Mouse (Mus musculus) cerebral cortex, adult 2 months (tissue): ENCODE data around the gene Anks1b.

Source experiments
- WGBS: fragments of 180-500 bp; shearing (Covaris S2); methylation state at CpG from one replicate; pipeline ENCODE4 v1.1.7; 2018; 5-methylcytosine and 5-hydroxymethylcytosine counted together

The Anks1b gene

DNA sequence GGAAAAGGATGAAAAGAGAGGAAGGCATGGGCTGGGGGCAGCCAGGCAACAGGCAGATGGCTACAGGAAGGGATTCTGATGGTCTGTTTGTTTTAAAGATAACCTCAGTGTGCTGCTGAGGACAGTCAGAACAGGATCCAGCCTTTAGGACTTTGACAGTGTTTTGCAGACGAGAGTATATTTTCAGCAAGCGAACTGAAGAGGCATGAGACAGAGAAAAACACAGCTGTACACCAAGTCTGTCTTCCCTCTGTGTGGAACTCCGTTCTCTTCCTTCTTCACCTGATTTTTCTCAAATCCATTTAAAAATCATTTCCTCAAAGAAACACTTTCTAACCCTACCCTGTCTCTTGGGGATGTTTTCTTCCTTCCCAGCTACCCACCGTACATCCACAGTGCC is 710.7 kb downstream of the Anks1b start:
- WGBS: 32% methylated on average over 4 of the region's 4 CpGs

DNA sequence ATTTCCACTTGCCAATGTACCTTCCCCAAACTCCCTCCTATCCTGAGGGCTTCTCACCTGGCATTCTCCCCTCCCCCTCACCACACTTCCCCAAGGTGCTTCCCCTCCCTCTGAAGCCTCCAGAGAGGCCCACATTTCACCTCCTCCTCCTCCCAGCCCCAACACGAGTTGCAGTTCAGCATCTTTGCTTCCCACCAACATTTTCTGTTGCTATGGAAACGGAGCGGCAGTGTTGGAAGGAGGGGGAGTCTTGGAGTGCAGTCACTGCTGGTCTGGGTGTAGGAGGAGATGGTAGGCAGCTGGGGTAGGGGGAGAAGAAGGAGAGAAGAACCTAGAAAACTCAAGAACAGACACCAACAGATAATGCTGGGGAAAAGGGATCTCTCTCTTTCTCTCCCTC is 722.8 kb downstream of the Anks1b start:
- WGBS: 10% methylated on average over 3 of the region's 3 CpGs

DNA sequence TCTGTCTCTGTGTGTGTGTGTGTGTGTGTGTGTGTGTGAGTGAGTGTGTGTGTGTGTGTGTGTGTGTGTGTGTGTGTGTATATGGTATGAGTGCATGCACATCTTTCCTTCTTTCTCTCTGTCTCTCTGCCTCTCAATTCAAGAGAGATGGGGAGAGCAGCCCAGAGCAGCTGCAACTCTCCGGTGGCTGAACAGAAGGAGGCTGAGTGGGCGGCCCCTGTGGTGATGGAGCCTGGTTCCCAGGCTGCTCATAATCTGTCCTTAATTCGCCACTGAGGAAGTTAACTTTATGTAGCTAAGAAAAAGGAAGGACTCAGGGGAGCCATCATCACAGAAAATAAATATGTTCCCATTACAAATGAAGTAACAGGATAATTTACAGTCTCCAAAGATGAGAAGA is 723.3 kb downstream of the Anks1b start:
- WGBS: 19% methylated on average over 3 of the region's 3 CpGs

DNA sequence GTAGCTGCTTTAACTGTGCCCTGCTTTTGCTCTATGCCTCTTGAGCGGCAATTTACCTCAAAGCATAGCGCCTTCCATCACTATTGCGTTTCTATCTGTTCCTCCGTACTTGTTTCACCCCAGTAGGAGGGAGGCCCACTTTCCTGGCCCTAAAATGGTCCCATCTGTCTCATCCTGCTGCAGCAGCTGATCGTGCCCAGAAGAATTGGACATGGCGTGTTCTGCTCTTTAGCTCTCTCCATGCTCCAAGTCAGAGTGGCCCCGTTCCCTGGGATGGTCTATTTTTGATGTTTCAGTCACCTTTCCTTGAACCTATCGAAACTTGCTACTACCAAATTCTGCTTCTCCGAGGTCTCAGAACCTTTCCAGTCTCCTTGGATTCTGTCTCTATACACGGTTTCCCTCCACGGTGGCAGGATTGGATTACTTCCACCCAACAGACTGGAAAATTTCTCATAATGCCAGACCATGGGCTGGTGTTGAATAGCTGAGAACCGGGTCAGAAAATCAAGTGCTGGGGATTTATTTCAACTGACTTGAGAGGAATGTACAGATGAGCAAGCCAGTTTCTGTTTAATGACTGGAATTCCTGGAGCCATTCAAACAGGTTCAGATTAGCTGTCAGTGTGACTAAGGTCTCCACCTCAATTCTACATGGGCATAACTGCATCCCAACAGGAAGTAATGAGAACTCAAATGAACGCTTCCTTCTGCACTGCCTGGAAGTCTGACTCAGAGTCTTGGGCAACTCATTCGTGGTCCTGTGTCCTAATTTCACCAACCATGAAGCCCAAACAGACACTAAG is 726.6 kb downstream of the Anks1b start:
- WGBS: 50% methylated on average over 14 of the region's 14 CpGs

DNA sequence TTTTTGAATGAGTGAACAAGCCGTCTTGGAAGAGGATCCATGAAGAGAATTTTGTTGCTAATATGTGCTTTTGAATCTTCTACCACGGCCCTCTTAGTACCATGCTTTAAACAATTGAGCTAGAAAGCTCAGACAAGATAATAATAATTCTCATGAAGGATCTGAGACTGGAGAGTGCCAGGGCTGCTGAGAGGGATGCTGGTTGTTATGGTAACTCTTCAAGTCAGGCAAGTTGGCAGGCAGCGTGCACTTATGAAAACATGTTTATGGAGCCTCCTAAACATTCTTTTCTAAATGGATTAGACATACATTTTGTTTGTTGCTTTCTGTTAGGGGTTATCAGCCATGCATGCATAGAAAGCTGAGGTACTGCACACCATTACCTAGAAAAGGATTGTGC is 734.3 kb downstream of the Anks1b start:
- 29% methylated on average over 3 of the region's 3 CpGs for WGBS

DNA sequence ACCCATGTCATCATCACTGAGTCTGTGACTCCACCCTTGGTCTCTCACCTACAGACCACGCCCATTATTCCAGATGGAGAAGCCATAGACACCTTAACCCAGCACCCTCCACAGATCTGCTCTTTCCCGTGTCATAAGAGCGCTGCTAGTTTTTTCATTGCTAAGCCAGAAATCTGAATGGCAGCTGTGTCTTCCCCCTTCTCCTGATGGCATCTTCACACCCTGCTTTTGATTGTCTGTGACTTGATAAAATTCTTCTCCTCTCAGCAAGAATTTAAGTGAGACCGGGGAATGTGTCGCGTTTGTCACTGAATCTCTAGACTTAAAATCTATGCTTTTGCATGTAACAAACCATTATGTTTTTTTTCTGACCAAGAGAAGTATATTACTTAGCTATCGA is 736.1 kb downstream of the Anks1b start:
- 51% methylated on average over 7 of the region's 7 CpGs for WGBS

DNA sequence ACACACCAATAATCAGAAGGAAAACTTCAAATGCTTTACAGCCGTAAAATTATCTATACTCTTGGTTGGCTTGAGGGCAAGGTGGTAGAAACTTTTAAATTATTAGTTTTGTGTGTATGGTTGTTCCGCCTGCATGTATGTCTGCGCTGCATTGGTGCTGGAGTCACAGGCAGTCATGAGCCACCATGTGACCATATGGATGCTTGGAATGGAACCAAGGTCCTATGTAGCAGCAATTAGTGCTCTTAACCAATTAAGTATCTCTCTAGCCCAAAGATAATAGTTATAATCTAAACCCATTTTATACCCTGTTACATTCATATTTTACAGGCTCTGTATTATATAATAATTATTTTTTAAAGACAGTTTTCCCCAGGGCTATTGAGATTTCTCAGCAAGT is 739.7 kb downstream of the Anks1b start:
- WGBS: 93% methylated on average over 3 of the region's 3 CpGs

DNA sequence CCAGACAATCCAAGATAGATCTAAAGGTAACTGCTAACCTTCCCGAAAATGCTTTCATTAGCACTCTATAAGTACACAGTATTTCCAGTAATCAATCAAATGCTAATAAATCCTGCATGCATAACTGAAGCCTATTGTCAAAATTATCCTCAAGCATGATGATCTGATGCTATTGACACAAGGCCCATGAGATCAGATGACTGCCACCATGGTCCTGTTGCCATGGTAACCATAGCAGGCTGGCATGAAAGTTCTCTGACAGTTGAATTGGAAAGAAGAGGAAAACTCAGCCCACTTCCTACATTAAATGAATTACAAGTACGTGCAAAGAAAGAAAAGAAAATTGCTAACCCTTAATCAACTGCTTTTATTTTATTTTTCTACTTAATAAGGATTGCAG is 741.9 kb downstream of the Anks1b start:
- 42% methylated on average over 2 of the region's 2 CpGs for WGBS

DNA sequence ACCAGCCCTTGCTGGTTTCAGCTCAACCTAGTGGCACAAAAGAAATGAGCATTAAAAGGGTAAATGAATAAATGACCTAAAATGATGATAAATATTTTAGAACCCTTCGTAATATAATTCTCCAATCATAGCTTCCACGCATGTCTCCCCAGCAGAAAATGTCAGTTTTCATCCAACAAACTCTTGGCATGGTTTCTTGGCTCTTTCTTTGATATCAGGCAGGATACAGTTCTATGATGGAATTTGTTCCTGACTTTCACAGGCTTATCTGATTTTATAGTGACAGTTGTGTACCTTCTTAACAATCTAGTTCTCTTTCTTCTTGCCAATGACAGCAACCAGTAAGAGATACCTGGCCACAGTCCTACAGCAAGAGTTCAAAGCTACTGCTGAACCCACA is 743.3 kb downstream of the Anks1b start:
- 67% methylated on average over 2 of the region's 2 CpGs for WGBS

DNA sequence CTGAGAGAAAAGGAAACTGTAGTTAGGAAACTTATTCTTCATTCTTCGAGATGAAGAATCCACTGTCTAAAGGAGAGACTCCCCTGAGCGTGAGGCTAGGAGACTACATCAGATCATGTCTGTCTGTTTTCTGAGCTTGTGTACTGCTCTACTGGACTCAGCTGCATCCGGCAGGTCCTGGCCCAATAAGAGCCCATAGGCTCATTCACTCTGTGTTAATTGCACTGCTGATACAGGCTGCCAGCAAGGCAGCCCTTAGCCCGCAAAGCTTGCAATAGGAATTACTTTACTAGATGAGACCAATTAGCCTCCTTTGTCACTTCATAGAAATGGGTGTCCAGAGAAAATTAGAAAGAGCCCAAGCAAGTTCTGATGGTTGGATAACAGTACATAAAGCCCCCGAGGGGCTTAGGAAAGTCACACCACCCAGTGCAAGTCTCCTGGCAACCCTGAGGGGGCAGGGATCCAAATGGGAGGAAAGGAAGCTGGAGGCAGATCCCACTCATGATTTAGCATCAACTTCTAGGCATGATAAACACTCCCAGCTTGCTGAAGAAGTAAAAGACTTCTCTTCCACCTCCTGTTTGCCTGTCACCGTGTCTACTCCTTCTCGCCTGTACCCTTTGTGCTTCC is 744.5 kb downstream of the Anks1b start:
- 46% methylated on average over 7 of the region's 7 CpGs for WGBS

DNA sequence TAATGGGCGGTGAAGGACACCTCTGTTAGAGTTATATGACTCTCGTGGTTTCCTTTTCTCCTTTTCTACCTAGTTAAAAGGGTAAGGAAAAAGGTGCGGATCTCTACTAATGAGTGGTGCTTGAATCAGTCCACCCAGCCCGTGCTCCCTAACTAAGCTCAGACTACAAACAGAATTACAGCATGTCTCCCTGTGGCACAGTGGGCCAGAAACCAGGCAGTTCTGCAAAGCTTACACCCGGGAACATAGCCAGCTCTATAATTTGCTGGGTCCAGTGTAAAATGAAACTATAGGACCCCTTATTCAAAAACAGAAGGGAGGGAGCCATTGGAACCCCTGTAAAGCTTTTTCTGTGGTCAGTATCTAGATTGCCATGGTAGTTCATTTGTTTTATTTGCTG is 754.2 kb downstream of the Anks1b start:
- 55% methylated on average over 5 of the region's 5 CpGs for WGBS

DNA sequence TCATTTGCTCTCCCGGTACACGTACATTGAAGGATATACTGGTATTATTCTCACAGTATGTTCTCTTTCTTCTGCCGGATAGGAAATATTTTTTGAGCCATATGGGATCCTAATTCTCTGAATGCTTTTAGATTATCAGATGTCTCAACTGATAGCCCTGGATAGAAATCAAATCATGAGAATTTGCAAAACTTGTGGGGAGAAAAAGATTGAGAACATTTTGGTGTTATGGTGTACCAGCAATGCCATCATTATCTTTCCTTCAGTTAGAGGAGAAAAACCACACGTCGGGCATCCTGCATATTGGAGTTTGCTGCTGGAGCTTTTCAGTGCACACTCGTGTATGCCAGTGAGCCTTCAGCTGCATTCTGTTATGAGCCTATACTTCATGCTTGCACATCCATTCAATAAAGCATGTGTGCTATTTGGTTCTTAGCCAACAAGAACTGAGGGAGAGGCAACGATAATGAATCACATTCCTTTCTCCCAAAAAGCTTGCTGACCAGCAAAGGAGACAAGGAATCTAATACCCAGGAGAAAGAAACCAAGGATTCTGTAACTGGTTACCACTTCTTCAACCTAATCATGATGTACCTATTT is 756.9 kb downstream of the Anks1b start:
- WGBS: 55% methylated on average over 7 of the region's 7 CpGs

DNA sequence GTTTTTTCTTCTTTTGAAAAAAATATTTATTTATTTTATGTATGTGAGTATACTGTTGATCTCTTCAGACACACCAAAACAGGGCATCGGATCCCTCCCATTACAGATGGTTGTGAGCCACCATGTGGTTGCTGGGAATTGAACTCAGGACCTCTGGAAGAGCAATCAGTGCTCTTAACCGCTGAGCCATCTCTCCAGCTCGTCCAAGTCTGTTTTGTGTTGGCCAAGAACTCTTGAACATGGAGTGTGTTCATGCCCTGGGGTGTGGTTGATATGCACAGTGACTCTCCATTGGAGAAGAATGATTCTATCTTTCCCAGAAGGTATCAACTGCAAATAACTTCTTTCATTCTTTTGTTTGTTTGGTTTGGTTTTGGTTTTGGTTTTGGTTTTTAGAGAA is 757.5 kb downstream of the Anks1b start:
- 89% methylated on average over 3 of the region's 3 CpGs for WGBS

DNA sequence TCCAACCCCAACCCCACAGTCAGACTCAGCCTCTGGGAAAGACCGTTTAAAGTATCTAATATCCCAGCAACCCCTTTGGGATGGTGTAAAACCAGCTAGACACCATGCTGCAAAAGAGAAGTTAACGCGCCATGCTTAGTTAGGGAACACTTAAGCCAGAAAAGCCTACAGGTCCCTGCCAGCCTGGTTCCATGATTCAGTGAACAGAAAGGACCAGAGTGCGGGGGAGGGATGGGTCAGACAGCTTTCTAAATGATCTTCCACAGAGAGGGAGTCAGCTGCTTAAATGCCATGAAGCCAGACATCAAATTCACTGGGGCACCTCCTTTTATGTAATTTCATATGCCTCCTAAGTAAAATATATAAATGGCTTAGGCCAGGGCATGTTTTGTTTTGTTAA is 764.0 kb downstream of the Anks1b start:
- WGBS: 65% methylated on average over 4 of the region's 4 CpGs

DNA sequence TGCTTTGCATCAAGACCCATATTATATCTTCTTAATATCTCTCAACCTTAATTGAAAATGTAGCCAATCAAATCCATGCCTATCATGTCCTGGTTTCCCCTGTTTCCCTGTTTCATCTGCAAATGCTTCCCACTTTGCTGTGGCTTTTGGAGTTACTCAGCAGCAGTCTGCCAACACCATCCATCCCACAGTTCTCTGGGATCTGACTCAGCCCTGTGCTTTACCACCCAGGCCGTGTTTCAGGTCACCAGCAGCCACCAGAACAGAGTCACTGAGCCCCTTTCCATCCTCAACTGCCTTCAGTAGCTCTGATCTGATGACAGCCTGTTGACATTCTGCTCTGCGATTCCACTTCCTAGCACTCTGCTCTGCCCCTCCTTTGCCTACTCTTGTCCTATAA is 776.4 kb downstream of the Anks1b start:
- 62% methylated on average over 2 of the region's 2 CpGs for WGBS

DNA sequence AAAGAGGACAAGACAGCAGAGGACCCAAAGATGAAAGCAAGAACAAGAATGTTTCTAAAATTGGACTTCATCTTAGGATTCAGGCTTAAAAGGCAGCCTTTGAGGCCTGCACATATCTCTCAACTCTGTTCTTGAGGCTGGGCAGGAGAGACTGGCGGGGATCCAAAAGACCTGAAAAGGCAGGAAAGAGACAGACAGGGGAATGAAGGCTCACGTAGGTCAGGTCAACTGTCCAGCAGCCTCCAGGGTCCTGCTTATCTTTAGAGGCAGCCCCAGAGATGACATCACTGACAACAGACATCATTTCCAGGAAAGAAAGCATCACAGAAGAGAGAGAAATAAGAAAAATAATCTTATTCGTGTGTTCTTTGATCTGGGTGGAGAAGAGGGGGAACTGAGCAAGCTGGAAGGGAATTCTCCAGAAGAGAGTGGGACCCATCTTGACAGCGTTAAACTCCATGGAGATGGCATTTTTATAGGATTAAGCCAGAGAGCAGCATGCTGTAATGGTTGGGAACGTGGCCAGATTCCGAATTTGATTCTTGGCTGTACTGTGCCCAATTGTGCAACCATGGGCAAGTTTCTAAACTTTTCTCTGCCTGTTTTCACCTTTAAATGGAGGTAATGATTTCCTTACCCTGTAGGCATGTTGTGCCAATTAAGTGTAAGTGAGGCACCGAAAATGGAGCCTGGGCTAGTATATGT is 784.3 kb downstream of the Anks1b start:
- WGBS: 38% methylated on average over 7 of the region's 7 CpGs

DNA sequence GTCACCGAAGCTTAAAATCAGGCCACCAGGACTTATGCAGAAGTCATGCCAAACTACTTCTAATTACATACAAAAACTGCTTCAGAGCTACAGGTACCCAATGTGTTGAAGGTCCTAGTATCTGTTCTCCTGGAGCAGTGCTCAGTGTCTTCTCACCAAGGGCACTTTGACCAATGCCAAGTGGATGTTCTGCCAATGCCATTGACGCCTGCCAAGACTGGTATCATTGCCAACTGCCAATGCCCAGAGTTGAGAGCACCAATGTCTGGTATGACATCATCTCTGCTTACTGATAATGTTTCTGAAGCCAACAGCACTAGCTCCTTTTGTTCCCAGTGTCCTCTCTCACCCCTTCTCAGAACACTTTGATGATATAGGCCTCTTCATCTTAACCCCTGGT is 793.4 kb downstream of the Anks1b start:
- WGBS: 43% methylated on average over 2 of the region's 2 CpGs

DNA sequence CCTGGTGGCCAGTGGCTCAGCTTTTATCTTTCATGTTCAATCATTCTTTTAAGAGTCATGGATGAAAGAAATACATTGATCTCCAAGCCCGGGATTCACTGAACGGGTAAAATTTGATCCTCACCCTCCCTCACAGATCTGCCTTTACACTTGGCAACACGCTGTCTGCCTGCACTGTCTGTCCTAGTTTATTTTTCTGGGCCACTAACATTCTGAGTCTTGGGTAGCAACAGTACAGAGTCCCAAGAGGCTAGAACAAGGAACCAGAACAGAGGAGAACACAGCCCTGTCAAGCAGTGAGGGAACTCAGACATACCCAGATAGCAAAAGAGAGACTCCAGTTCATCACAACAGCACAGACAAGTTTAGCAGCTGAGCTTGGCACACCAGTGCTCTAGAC is 797.0 kb downstream of the Anks1b start:
- WGBS: 35% methylated on average over 3 of the region's 3 CpGs

DNA sequence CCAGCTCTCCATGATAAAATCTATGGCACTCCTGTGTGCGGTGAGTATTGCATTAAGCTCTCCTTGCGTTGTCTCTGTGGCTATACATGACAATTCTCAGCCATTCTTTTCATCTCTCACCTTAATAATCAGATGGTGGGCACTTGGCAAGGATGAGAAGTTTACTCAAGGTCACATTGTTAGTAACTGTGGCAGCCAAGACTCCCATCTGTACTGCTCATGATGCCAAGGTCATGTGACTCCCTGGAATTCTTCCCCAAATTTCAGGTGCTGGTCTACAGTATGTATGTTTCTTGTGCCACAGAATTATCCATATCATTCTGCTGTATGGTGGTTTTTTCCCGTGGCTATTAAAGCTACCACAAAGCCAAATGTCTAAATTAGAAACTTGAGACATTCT is 798.8 kb downstream of the Anks1b start:
- 59% methylated on average over 3 of the region's 3 CpGs for WGBS

DNA sequence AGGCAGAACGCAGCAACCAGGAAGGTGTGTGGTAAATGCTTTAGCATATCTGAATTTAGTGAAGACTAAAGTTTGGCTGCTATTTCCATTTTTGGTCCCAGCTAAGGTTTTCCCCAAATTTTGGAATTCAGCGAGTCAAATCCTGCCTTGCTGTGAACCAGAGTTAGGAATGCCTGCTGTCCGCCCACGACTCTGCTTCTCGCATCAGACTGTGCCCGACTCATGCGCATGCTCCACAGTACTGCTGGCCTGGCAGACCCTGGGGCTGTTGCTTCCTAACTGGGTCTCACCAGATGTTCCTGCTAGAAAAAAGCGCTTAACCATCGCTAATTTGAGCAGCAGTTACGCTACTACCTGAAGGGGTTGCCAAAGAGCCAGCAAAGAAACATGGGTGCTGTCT is 801.1 kb downstream of the Anks1b start:
- WGBS: 37% methylated on average over 10 of the region's 10 CpGs

DNA sequence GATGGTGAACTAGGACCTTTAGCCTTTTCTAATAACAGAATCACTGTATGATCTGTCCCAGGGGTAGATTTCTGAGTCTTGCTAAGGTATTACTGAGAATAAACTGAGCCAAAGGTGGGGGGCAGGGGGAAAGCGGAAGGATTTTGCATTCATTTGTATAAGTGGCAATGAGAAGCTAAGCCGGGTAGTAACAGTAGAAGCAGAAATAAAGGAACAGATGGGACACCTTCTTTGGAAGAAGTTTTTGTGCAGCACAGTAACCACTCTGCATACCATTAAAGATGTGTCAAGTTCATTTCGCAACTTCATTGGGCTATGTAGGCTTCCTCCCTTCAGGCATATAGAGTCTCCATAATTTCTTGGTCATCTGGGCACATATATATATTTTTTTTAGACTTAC is 804.1 kb downstream of the Anks1b start:
- WGBS: 40% methylated on average over 3 of the region's 3 CpGs

DNA sequence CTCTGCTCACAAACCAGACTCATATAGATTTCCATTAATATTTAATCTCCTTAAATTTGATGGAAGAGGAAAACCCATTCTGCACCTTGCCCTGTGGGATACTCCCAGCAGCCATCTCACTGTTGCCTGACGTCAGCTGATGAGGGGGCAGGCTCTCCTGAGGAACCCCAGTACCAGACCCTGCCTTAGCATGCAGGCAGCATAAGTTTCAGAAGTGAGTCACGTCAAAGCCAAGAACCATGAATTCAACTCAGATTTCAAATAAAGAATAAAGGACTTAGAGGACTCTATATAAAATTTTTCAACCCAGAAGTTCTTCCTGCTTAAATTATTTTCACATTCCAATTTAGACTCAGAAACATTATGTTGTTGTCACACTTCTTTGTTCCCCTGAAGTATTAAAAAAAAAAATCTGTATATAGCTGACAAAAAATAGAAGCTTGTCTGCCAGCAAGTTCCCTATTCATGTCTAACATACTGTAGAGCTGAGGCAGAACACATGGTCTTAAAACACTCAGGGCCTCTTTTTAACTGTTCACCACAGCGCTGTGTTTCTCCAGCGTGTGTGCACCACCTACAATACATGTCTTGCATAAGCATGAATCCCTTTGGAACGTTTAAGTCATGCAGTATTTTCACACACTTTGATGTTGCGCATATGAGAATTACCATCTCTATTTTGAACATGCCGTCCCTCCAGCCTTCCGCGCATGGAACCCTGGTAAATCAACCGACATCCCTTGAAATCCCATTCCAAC is 806.6 kb downstream of the Anks1b start:
- 44% methylated on average over 10 of the region's 10 CpGs for WGBS
